Mouse (Mus musculus): Measurements from ENCODE around the gene Diablo. TPM values are rescaled to one million over a fixed set of nuclear protein-coding genes. Genes with fewer than 3 reads are reported as not detected.

Diablo gene
- polyA plus RNA-seq, 1 experiment: 54.2 TPM

DNA sequence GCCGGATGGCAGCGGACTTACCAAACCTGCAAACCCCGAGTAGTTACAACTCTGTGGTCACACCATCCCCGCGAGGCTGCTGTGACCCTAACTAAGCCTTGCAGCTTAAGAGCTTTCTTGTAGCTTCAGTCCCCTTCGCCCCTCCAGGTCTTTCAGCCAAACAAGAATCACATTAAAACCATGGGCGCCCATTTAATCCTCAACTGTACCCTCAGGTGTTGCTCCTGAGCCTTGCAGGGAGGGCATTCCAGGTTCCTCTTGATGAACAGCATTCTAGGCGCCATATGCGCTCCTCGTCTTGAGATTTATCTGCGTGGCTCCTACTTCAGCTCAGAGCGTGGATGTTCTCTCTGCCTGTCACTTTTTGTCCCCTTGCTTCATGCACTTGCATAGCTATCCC is 15.1 kb downstream of the Diablo start:
- H3ac ChIP-seq (ENCODE audit: control insufficient read depth, insufficient read length): no peak overlapping the region
- H3K4me3 ChIP-seq: peak overlapping the region; percentile 12
- H3K36me3 ChIP-seq (ENCODE audit: control insufficient read depth, insufficient read depth): no peaks in the 10 kb centered on the region
- peak overlapping the region; percentile 77 for H3K4me2 ChIP-seq (ENCODE audit: low read depth)
- no peaks in the 10 kb centered on the region for H3K79me2 ChIP-seq (ENCODE audit: control insufficient read depth, insufficient read depth)
- no peak for TF ChIP-seq USF1 (IDR thresholded peaks at IDR 0.05; ENCODE audit: low read depth)
- no peak for TF ChIP-seq MYOD1 (IDR thresholded peaks at IDR 0.05; ENCODE audit: control insufficient read depth in 1 of 3, insufficient read length in 2 of 3, low read depth in 2 of 3)
- no peak for TF ChIP-seq CEBPB (IDR thresholded peaks at IDR 0.05; ENCODE audit: insufficient read depth, poor library complexity, severe bottlenecking)
- no peak for TF ChIP-seq SRF (IDR thresholded peaks at IDR 0.05; ENCODE audit: control insufficient read depth, insufficient read length, low read depth)
- TF ChIP-seq E2F4 (IDR thresholded peaks at IDR 0.05; ENCODE audit: insufficient read depth): no peak
- TF ChIP-seq MYOG (IDR thresholded peaks at IDR 0.05; ENCODE audit: control insufficient read depth in 1 of 3, insufficient read depth in 1 of 3, insufficient read length in 2 of 3, low read depth in 2 of 3): no peak
- no peak for TF ChIP-seq TCF3 (IDR thresholded peaks at IDR 0.05; ENCODE audit: insufficient read length, low read depth)
- no peak for TF ChIP-seq POLR2AphosphoS2 (IDR thresholded peaks at IDR 0.05; ENCODE audit: insufficient read length, low read depth)
- no peak for TF ChIP-seq REST (IDR thresholded peaks at IDR 0.05; ENCODE audit: insufficient read depth, insufficient read length)
- TF ChIP-seq TCF12 (IDR thresholded peaks at IDR 0.05; ENCODE audit: insufficient read depth, poor library complexity, severe bottlenecking): no peak
- TF ChIP-seq POLR2A (IDR thresholded peaks at IDR 0.05; ENCODE audit: insufficient read length, low read depth): no peak
- TF ChIP-seq MAX (IDR thresholded peaks at IDR 0.05; ENCODE audit: low read depth): no peak
- H3K27me3 ChIP-seq (ENCODE audit: control insufficient read depth, insufficient read depth, insufficient read length): peaks cover 4% of the 10 kb centered on the region

DNA sequence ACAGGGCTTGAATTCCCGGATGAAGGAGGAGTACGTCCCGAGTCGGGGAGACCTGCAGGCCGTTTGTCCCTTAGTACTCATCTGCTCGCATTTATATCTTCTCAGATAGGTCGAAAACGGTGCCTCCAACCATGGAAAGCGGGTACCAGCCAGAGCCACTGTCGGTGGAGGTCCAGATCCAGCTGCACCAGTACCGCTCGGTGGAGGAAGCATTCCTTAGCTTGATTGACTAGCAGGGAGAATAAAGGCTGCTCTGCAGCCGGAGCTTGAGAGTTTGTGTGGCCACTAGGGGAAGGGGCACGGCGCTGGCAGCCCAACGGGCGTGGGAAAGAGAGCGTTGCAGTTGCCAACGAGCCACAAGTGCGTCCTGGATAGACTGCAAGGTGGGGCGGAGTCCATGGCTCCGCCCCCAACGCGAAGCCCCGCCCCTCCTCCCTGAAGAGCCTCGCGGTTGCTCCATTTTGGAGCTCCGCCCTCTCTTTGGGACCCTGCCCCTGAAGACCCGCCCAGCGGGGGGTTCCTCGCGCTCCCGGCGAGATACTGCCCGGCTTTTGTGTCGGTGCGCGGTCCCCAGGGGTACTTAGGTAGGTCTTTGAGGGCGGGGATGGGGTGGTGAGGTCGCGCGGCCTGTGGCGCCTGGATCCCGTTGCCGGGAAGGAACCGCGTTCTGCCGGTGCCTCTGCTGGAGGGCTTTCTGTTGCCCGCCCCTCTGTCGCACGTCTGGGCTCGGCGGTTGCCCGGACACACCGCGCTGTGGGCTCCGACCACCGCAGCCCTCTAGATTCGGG is 15.8 kb downstream of the Diablo start:
- Histone ChIP-seq H3K4me2 (ENCODE audit: low read depth) (peak overlapping the region; percentile 77), H3K79me2 (ENCODE audit: control insufficient read depth, insufficient read depth) (no peaks in the 10 kb centered on the region), H3K4me3 (peak overlapping the region; percentile 12), H3K36me3 (ENCODE audit: control insufficient read depth, insufficient read depth) (no peaks in the 10 kb centered on the region), H3ac (ENCODE audit: control insufficient read depth, insufficient read length) (no peak overlapping the region), H3K27me3 (ENCODE audit: control insufficient read depth, insufficient read depth, insufficient read length) (peaks cover 4% of the 10 kb centered on the region)
- TF ChIP-seq MYOG (IDR thresholded peaks at IDR 0.05; ENCODE audit: control insufficient read depth in 1 of 3, insufficient read depth in 1 of 3, insufficient read length in 2 of 3, low read depth in 2 of 3): no peak
- no peak for TF ChIP-seq POLR2AphosphoS2 (IDR thresholded peaks at IDR 0.05; ENCODE audit: insufficient read length, low read depth)
- TF ChIP-seq CEBPB (IDR thresholded peaks at IDR 0.05; ENCODE audit: insufficient read depth, poor library complexity, severe bottlenecking): no peak
- TF ChIP-seq SRF (IDR thresholded peaks at IDR 0.05; ENCODE audit: control insufficient read depth, insufficient read length, low read depth): no peak
- no peak for TF ChIP-seq POLR2A (IDR thresholded peaks at IDR 0.05; ENCODE audit: insufficient read length, low read depth)

DNA sequence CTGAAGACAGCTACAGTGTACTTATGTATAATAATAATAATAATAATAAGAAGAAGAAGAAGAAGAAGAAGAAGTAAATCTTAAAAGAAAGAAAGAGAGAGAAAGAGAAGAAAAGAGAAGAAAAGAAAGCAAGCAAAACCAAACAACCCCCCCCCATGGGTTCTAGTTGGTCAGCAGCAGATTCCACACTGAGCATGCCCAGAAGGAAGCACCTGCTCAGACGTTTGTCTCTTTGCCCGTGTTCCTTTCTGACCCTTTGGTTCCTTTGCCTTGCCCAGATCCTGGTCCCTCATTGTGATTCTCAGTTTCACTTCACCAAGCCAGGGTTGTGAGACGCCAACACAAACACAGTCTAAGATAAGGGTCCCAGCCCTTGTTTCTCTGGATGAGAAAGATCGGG is 22.0 kb downstream of the Diablo start:
- H3K36me3 ChIP-seq (ENCODE audit: control insufficient read depth, insufficient read depth): no peaks in the 10 kb centered on the region

DNA sequence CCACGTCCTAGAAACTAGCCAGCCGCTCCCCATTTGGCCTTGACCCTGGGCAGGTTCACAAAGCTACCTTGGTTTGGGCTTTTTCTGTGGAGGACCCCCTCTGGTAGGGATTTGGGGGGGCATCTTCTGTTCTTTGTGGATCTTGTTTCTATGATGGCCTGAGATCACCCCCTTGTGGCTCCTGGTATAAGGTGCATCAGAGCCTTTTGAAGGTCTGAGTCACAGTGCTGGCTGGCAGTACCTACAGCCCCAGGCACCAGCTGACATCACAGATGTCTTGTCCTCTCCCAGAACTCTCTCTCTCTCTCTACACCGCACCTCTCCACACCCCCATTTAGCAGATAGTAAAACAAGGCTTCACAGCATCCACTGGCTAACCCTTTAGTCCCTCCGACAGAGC is 24.3 kb downstream of the Diablo start:
- Histone ChIP-seq H3K27me3 (ENCODE audit: control insufficient read depth, insufficient read depth, insufficient read length) (peaks cover 5% of the 10 kb centered on the region), H3ac (ENCODE audit: control insufficient read depth, insufficient read length) (no peak overlapping the region), H3K4me2 (ENCODE audit: low read depth) (no peak overlapping the region), H3K36me3 (ENCODE audit: control insufficient read depth, insufficient read depth) (no peaks in the 10 kb centered on the region), H3K79me2 (ENCODE audit: control insufficient read depth, insufficient read depth) (no peaks in the 10 kb centered on the region), H3K4me3 (no peak overlapping the region)
- no peak for TF ChIP-seq SRF (IDR thresholded peaks at IDR 0.05; ENCODE audit: control insufficient read depth, insufficient read length, low read depth)
- TF ChIP-seq MYOD1 (IDR thresholded peaks at IDR 0.05; ENCODE audit: control insufficient read depth in 1 of 3, insufficient read length in 2 of 3, low read depth in 2 of 3): no peak
- TF ChIP-seq CEBPB (IDR thresholded peaks at IDR 0.05; ENCODE audit: insufficient read depth, poor library complexity, severe bottlenecking): no peak
- no peak for TF ChIP-seq E2F4 (IDR thresholded peaks at IDR 0.05; ENCODE audit: insufficient read depth)
- TF ChIP-seq REST (IDR thresholded peaks at IDR 0.05; ENCODE audit: insufficient read depth, insufficient read length): no peak
- TF ChIP-seq POLR2AphosphoS2 (IDR thresholded peaks at IDR 0.05; ENCODE audit: insufficient read length, low read depth): no peak
- TF ChIP-seq POLR2A (IDR thresholded peaks at IDR 0.05; ENCODE audit: insufficient read length, low read depth): no peak
- TF ChIP-seq USF1 (IDR thresholded peaks at IDR 0.05; ENCODE audit: low read depth): no peak
- no peak for TF ChIP-seq TCF3 (IDR thresholded peaks at IDR 0.05; ENCODE audit: insufficient read length, low read depth)
- no peak for TF ChIP-seq TCF12 (IDR thresholded peaks at IDR 0.05; ENCODE audit: insufficient read depth, poor library complexity, severe bottlenecking)
- no peak for TF ChIP-seq MYOG (IDR thresholded peaks at IDR 0.05; ENCODE audit: control insufficient read depth in 1 of 3, insufficient read depth in 1 of 3, insufficient read length in 2 of 3, low read depth in 2 of 3)
- no peak for TF ChIP-seq MAX (IDR thresholded peaks at IDR 0.05; ENCODE audit: low read depth)

More for the DNA sequence above, 22.0 kb downstream of the Diablo start:
- Histone ChIP-seq H3K27me3 (ENCODE audit: control insufficient read depth, insufficient read depth, insufficient read length) (peaks cover 4% of the 10 kb centered on the region), H3K4me3 (no peak overlapping the region), H3K79me2 (ENCODE audit: control insufficient read depth, insufficient read depth) (no peaks in the 10 kb centered on the region), H3K4me2 (ENCODE audit: low read depth) (no peak overlapping the region), H3ac (ENCODE audit: control insufficient read depth, insufficient read length) (no peak overlapping the region)
- TF ChIP-seq MYOG (IDR thresholded peaks at IDR 0.05; ENCODE audit: control insufficient read depth in 1 of 3, insufficient read depth in 1 of 3, insufficient read length in 2 of 3, low read depth in 2 of 3): no peak
- no peak for TF ChIP-seq TCF12 (IDR thresholded peaks at IDR 0.05; ENCODE audit: insufficient read depth, poor library complexity, severe bottlenecking)
- no peak for TF ChIP-seq SRF (IDR thresholded peaks at IDR 0.05; ENCODE audit: control insufficient read depth, insufficient read length, low read depth)

DNA sequence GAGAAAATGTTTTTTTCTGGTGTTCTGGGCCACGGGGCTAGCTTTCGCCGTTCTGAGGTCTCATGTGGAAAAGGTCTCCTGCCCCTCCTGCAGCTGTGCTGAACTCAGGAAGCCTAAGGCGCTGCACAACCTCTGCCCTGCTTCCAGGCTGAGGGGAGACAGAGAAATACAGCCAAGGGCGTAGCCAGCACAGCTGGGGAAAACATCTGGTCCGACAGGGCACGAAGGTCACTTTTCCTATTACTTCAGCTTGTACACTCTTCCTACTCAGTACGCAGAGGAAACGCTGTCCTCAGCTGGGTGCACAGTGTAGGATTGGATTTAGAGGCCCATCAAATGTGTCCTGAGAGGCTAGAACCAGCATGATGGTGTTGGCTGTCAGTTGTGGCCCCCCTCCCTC is 34.0 kb downstream of the Diablo start:
- no peak overlapping the region for H3K4me2 ChIP-seq (ENCODE audit: low read depth)
- H3K27me3 ChIP-seq (ENCODE audit: control insufficient read depth, insufficient read depth, insufficient read length): peaks cover 34% of the 10 kb centered on the region
- H3K79me2 ChIP-seq (ENCODE audit: control insufficient read depth, insufficient read depth): no peaks in the 10 kb centered on the region

More for the DNA sequence above, 34.0 kb downstream of the Diablo start:
- Histone ChIP-seq H3ac (ENCODE audit: control insufficient read depth, insufficient read length) (no peak overlapping the region), H3K36me3 (ENCODE audit: control insufficient read depth, insufficient read depth) (no peaks in the 10 kb centered on the region), H3K4me3 (no peak overlapping the region)
- TF ChIP-seq MYOG (IDR thresholded peaks at IDR 0.05; ENCODE audit: control insufficient read depth in 1 of 3, insufficient read depth in 1 of 3, insufficient read length in 2 of 3, low read depth in 2 of 3): no peak

Measured in myocyte (in vitro differentiated cells).